Mouse (Mus musculus) hindbrain, embryonic 11.5 days (tissue): ENCODE measurements at regions not wholly inside any gene's neighbourhood (a gene's known extent, or its start where the extent isn't known, plus 50 kb on each side); places are given as distances from the start of the nearest gene placed in this dataset.

Experiments used
- ATAC-seq: fragments of 200-750 bp; cut with Nextera tagmentation; 2 replicates; pipeline ENCODE4 v1.8.0; 2017; ENCODE audit warnings: mild to moderate bottlenecking, moderate TSS enrichment, moderate library complexity; ENCODE audit not compliant: low FRiP score
- DNase-seq: peaks from one replicate; pipeline ENCODE4 v3.0.0-alpha.2; 2015; ENCODE audit warnings: low spot score
- H3K27ac ChIP-seq: fragments of 300-500 bp; sonication (generic); 2 replicates; pipeline ENCODE4 v1.5.1; 2014; ENCODE audit warnings: mild to moderate bottlenecking, low read depth, low read length
- H3K27me3 ChIP-seq: fragments of 300-500 bp; sonication (generic); 2 replicates; pipeline ENCODE4 v1.6.1; 2014; ENCODE audit warnings: mild to moderate bottlenecking, low read length, moderate library complexity, mixed read lengths; ENCODE audit not compliant: control insufficient read depth, insufficient read depth
- H3K36me3 ChIP-seq: fragments of 300-500 bp; sonication (generic); 2 replicates; pipeline ENCODE4 v1.6.1; 2014; ENCODE audit warnings: mild to moderate bottlenecking, low read length, moderate library complexity, mixed read lengths; ENCODE audit not compliant: control insufficient read depth, insufficient read depth
- H3K4me1 ChIP-seq: fragments of 300-500 bp; sonication (generic); replicated peaks from 2 replicates; pipeline ENCODE4 v1.6.1; 2014; ENCODE audit warnings: low read length, mixed read lengths; ENCODE audit not compliant: control insufficient read depth, insufficient read depth
- H3K4me2 ChIP-seq: fragments of 300-500 bp; sonication (generic); replicated peaks from 2 replicates; pipeline ENCODE4 v1.6.1; 2014; ENCODE audit warnings: mild to moderate bottlenecking, low read depth, low read length
- H3K4me3 ChIP-seq: fragments of 300-500 bp; sonication (generic); 2 replicates; pipeline ENCODE4 v1.5.1; 2014; ENCODE audit warnings: low read depth, low read length
- H3K9ac ChIP-seq: fragments of 300-500 bp; sonication (generic); 2 replicates; pipeline ENCODE4 v1.6.1; 2014; ENCODE audit warnings: low read depth, low read length
- H3K9me3 ChIP-seq: fragments of 300-500 bp; sonication (generic); 2 replicates; pipeline ENCODE4 v1.6.1; 2016; ENCODE audit warnings: low read length; ENCODE audit not compliant: control insufficient read depth
- WGBS: fragments of 180-500 bp; shearing (Covaris S2); extraction: QIAGEN DNeasy Blood & Tissue Kit; methylation state at CpG from one replicate; pipeline ENCODE4 v1.1.7; 2014; 5-methylcytosine and 5-hydroxymethylcytosine counted together

- ATAC-seq (no peak), DNase-seq (no peak)
- Histone ChIP-seq H3K4me2 (no peak overlapping the region), H3K9me3 (no peaks in the 10 kb centered on the region), H3K4me1 (no peaks in the 10 kb centered on the region), H3K27me3 (no peaks in the 10 kb centered on the region), H3K27ac (no peak overlapping the region), H3K36me3 (no peaks in the 10 kb centered on the region), H3K9ac (no peak overlapping the region), H3K4me3 (no peak overlapping the region)
- 65% methylated on average over 10 of the region's 10 CpGs for WGBS
Measured at GRCm38 (mm10) chr13:59990402-59991280, 167.7 kb upstream of the Tut7 start.

DNA sequence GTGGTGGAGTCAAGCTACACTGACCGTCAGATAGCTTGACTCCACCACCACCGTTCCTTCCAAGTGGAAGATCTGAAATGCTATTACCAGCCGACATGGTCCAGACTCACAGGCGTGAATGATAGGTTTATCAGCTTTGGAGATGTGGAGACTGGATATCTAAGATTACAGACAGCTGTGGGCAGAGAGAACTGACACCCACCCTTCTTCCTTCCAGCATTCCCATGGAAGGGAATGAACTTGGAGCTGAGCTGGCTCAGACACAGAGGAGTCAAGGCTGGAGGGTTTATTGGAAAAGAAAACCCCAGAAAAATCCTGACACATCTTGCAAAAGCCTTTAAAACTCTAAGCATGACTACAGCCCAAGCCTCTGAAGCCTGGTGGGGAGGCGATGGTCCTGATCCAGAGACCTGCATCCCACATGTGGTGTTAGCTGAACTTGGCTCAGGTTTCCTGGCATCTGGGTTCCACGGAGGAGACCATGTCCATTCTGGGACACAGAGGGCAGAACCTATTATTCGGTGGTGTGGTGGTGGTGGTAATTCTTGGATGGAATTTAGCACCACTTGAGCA, 165.5 kb upstream of the Tut7 start:
- Histone ChIP-seq H3K27ac (no peak overlapping the region), H3K9ac (no peak overlapping the region), H3K9me3 (no peaks in the 10 kb centered on the region), H3K4me1 (no peaks in the 10 kb centered on the region), H3K4me2 (no peak overlapping the region), H3K36me3 (no peaks in the 10 kb centered on the region), H3K4me3 (no peak overlapping the region), H3K27me3 (no peaks in the 10 kb centered on the region)
- no peak for DNase-seq
- WGBS: 87% methylated on average over 7 of the region's 7 CpGs
- no peak for ATAC-seq

- no peak for DNase-seq
- Histone ChIP-seq H3K4me3 (no peak overlapping the region), H3K4me2 (no peak overlapping the region), H3K9ac (no peak overlapping the region), H3K27me3 (no peaks in the 10 kb centered on the region), H3K4me1 (no peaks in the 10 kb centered on the region), H3K27ac (no peak overlapping the region), H3K9me3 (no peaks in the 10 kb centered on the region), H3K36me3 (no peaks in the 10 kb centered on the region)
- 79% methylated on average over 5 of the region's 5 CpGs for WGBS
- ATAC-seq: no peak
Measured at GRCm38 (mm10) chr13:59976425-59976824, 153.5 kb upstream of the Tut7 start.

DNA sequence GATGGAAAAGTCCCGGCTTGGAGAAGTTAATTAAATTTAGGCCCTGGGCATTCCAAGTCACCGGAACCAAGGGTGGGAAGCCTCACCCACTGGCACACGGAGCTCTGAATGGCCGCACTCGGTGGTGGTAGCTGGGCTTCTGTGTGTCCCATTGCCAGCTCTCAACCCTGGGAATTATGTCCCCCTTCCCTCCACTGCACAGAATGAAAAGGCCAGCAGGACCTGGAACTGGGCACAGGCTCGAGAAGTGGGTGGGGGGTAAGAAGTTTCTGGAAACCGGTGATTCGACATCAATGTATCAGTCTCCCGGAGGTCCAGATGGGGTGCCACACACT, 149.1 kb upstream of the Tut7 start:
- H3K4me1 ChIP-seq: peaks cover 7% of the 10 kb centered on the region; the same call in 1 of the 2 replicates
- ATAC-seq (peak; percentile 25; the same call in 1 of the 2 replicates), DNase-seq (no peak)
- no peak overlapping the region for H3K4me3 ChIP-seq
- 43% methylated on average over 9 of the region's 9 CpGs for WGBS
- no peaks in the 10 kb centered on the region for H3K27me3 ChIP-seq
- H3K27ac ChIP-seq: no peak overlapping the region
- H3K36me3 ChIP-seq: no peaks in the 10 kb centered on the region
- no peaks in the 10 kb centered on the region for H3K9me3 ChIP-seq
- no peak overlapping the region for H3K9ac ChIP-seq
- peak overlapping the region; percentile 40 for H3K4me2 ChIP-seq

DNA sequence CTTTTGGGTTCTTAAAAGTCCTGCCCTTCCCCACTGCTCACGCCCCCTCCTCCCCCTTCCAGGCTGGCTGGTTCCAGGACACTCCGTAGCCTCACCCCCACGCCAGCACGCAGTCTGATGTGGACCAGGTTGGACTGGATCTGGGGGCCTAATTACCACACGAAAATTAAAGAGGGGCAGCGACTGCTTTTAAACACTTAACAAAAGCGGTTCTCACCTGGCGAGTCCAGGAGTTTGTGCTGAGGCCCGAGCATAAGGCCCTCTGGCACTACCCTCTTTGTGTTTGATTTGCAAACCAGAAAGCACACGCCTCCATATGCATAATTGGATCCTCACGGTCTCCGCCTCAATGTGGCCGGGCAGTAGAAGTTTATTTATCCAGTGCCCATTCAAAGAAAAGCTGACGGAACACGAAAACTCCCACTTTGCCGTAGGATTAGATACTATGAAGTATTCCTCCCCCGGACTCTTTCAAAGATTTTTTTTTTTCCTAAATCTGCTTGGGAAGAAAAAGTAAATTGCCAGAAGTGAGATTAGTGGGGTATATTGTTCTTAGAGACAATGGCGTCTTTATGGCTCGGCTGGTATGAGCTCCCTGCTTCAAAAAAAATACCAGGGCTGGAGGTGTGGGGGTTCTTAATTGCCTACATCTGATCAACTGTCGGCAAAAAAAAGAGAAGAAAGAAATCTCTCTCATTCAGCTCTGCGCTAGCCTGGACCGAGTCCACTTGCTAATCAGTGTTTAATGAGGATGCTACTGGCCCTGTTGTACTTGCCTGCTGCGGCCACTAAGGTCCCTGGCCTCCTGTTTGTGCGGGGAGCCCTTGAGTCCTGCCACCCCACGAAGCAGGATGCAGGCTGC, 148.5 kb upstream of the Tut7 start:
- ATAC-seq (peak; percentile 86), DNase-seq (peak; percentile 66)
- Histone ChIP-seq H3K27ac (no peak overlapping the region), H3K4me1 (peaks cover 7% of the 10 kb centered on the region; the same call in 1 of the 2 replicates), H3K36me3 (no peaks in the 10 kb centered on the region), H3K4me3 (peak overlapping the region; percentile 12; the same call in 1 of the 2 replicates), H3K27me3 (no peaks in the 10 kb centered on the region), H3K4me2 (peak overlapping the region; percentile 40), H3K9ac (peak overlapping the region; percentile 40), H3K9me3 (no peaks in the 10 kb centered on the region)
- WGBS: 2% methylated on average over 25 of the region's 25 CpGs

DNA sequence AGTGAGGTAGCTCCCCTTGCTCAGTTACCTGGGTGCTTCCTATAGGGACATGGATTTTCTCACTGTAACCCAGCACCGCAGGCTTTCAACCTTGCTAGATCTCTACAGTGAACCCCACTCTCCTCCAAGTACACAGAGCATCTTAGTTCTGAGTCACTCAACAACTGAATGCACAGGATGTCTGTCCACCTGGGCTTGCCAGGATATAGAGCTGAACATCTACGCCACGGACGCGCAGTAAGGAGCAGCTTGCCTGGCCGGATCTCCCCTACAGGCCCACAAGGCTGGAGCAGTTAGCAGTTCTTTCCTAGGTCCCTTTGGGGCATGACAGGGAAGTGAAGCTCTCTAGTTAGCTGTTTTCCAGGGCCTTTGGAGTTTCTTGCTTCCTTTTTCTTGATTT, 147.5 kb upstream of the Tut7 start:
- DNase-seq (no peak), ATAC-seq (no peak)
- H3K27ac ChIP-seq: no peak overlapping the region
- WGBS: 38% methylated on average over 6 of the region's 6 CpGs
- H3K4me1 ChIP-seq: peaks cover 7% of the 10 kb centered on the region; the same call in 1 of the 2 replicates
- H3K27me3 ChIP-seq: no peaks in the 10 kb centered on the region
- no peaks in the 10 kb centered on the region for H3K36me3 ChIP-seq
- H3K4me3 ChIP-seq: no peak overlapping the region
- no peak overlapping the region; the same call in 1 of the 2 replicates for H3K9ac ChIP-seq
- no peak overlapping the region for H3K4me2 ChIP-seq
- no peaks in the 10 kb centered on the region for H3K9me3 ChIP-seq

DNA sequence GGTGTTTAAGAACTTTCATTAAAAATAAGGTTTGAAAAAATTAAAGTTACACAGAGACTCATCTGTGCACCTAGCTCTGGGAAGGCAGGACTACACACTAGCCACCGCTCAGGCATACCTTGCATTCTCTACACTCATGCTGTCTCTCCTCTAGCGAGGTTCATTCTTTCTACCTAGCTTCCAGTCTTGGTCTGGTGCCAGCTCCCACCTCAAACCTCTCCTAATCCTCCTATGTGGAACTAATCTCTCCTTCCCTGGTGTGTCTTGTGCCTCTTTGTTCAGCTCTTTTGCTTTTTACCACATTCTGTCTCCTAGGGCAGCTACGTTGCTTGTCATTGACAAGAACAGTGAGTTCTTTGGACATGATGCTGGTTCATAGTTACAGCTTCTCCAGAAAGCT, 146.5 kb upstream of the Tut7 start:
- H3K9ac ChIP-seq: no peak overlapping the region
- H3K4me1 ChIP-seq: peaks cover 7% of the 10 kb centered on the region; the same call in 1 of the 2 replicates
- ATAC-seq: no peak
- no peaks in the 10 kb centered on the region for H3K27me3 ChIP-seq
- H3K9me3 ChIP-seq: no peaks in the 10 kb centered on the region
- 74% methylated on average over 3 of the region's 3 CpGs for WGBS
- H3K4me2 ChIP-seq: no peak overlapping the region
- DNase-seq: no peak
- no peaks in the 10 kb centered on the region for H3K36me3 ChIP-seq
- H3K4me3 ChIP-seq: no peak overlapping the region
- no peak overlapping the region for H3K27ac ChIP-seq

GRCm38 (mm10) chr13:59968584-59969240, 145.8 kb upstream of the Tut7 start:
- no peak overlapping the region for H3K27ac ChIP-seq
- H3K9ac ChIP-seq: no peak overlapping the region
- WGBS: 86% methylated on average over 19 of the region's 19 CpGs
- H3K27me3 ChIP-seq: no peaks in the 10 kb centered on the region
- no peak overlapping the region for H3K4me2 ChIP-seq
- no peaks in the 10 kb centered on the region for H3K9me3 ChIP-seq
- no peak for ATAC-seq
- H3K4me3 ChIP-seq: no peak overlapping the region
- no peaks in the 10 kb centered on the region for H3K36me3 ChIP-seq
- no peak for DNase-seq
- H3K4me1 ChIP-seq: peaks cover 7% of the 10 kb centered on the region; the same call in 1 of the 2 replicates
